Mouse (Mus musculus) frontal cortex, postnatal 10 days (tissue): Measurements from ENCODE around the gene Gm5800.
A peak's percentile ranks its signal among the peaks of the same experiment; 100 is the strongest.
"Not testable (repeated sequence)": the region's sequence is repeated elsewhere in the genome, so short reads cannot be mapped to it uniquely, and the experiment has no call there.

Source experiments
- DNase-seq, 2 experiments: peaks; one replicate each; pipeline ENCODE4 v3.0.0; 2022; ENCODE audit warnings: low spot score in 2 of 2, mixed read lengths in 1 of 2

Gene Gm5800

DNA sequence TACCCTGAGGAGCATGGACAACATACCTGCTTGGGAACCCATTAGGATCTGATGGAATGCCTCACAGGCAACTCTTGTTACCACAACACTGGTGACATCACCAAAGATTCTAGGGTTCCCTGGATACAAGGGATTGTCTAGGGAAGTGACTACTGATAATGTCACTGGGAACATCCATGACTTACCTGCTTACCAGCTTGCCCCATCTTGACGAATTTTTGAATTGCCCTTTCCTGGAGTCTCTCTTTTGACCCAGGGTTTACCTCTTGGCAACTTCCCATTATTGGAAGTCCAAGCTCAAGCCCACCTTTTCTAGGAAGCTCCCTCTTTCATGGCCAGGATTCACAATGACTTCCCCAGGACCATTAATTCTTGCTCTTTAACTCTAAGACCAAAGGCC, at the start of gene Gm5800:
Gene Gm5800, minus strand, starts transcription at position 101 of the 400 bp plus-strand sequence.
- no peak for DNase-seq

DNA sequence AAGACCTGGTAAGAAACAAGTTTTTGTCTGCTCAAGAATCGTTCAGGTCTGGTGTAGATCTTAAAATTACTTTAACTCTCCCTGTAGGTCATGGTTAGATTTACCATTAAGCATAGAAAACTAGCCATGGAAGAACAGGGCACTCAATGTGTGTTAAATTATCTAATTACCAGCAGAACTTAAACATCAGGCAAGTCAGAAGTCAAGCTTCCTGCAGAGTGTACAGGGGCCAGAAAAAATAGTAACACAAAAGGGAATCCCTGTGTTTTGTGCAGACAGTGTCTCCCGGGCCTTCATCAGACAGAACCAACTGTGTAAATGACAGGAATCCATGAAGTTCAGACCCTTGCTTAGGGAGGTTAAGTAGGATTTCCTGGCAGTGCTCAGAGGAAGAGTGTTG, 39.0 kb upstream of the Gm5800 start:
- no peak for DNase-seq

DNA sequence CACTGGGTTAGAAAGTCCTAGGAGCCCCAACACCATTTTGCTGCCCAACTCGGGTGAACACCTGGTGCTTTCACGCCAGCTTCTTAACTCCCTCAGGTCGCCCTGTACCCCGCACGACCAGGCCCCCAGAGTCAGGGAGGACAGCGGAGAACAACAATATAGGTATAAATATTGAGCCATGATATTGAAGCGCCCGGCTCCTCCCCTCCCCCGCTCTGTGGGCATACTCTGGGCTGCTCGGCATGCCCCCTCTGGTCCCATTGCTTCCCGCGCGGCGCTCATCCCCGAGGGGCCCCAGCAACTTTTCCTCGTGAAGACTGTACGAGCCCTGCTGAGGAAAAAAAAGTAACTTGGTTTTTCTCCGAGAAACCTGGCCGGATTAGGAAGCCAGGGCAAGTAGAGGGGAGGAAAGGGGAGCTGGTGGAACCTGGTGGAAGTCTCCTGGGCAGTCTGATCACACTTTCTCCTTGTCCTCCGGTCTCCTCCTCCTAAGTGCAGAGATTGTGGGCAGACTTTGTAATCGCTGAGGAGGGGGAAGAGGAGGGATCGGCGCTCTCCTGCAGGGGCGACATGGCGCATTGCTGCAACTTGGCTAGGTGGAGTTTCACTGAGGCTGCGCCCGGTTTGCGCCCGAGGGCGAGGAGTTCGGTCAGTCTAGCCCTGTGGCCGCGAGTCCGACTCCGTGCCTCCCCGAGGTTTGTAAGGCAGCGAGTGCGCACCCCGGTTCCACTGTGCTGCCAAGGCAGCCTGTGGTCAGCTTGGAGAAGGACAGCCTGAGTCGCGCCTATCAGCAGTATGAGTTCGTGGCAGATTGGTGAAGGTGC, 23.6 kb upstream of the Gm5800 start:
- DNase-seq, result no peak

DNA sequence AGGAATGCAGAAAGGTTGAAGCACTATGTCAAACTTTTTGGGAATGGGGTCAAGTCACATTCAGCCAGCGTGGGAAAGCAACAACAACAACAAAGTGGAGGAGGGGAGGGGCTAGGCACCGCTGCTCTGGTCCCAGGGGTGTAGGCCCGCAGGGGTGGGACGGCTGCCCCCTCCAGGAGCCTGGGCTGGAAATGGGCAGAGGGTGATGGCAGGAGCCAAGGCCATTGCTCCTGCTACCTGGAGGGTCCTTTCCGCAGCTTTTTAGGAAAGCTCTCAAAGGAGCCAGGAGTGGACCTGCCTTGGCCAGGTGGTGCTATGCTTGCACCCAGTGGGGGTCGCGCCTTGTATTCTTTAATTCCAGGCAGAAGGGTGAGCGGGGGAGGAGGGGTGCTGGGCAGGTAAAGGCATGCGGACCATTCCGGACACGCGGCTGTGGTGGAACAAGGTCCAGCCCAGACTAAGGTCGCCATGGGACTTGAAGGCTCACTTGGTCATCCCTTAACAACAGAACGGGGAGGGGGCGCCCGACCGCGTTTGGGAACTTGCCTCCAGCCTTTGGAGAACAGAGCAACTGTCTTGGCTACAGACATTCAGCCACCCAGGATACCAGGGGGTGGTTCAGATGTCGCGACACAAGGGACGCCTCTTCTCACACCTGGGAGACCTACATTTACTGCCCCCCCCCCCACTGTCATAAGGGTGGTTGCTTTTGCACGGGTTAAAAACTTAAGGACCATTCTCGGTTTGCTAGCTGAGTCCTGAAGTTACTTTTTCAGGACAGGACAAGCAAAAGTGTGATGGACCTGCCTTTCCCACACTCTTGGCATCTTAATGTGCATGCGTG, 22.4 kb upstream of the Gm5800 start:
- no peak for DNase-seq

DNA sequence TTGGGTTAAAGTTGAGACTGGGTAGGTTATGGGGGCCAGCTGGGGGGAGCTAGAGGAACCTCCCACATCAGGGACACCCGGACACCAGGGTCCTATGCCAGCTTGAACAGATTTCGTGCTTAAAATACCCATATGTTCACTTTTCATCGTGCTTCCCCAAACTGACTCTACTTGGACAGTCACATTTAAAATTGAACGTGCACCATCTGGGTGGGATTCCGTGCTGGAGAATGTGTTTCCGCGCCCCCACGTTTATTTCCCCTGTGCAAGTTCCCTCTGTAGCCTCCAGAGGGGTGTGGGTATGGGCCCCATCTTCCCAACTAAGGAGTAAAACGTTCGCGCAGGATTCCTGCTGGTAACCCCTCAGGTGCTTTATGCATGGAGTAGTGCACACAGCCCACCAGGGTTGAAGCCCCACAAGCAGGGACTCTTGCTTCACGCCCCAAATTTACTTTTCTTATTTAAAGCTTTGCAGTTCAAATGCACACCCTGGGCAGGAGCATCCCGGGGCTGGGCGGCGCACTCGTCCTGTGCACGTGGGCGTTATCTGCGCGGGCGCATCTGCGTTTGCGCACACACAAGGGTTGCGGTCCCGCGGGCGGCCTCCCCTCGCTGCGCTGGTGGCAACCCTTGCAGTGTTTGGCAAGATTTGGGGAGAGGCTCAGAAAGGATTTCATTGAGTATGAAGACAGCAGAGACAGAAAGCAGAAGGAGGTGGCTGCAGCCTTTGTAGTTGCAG, 21.6 kb upstream of the Gm5800 start:
- peak; percentile 21 to 22 for DNase-seq

DNA sequence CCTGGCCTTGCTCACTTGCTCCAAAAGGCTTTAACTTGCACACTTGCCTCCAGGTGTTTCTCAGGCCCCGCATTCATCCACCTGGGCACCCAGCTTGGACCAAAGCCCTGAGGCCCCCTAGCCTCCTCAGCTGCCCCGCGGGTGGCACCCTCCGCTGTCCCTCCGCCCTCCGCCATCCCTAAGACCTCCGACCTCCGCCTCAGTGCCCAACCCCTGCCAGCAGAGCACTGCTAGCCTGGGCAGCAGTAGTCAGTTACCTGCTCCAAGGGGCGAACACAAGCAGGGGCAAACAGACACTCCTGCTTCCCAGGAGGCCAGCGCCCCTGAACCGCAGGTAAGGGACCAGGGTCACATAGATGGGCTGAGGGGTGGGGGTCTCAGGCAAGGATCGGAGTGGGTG, 21.0 kb upstream of the Gm5800 start:
- DNase-seq, result no peak

DNA sequence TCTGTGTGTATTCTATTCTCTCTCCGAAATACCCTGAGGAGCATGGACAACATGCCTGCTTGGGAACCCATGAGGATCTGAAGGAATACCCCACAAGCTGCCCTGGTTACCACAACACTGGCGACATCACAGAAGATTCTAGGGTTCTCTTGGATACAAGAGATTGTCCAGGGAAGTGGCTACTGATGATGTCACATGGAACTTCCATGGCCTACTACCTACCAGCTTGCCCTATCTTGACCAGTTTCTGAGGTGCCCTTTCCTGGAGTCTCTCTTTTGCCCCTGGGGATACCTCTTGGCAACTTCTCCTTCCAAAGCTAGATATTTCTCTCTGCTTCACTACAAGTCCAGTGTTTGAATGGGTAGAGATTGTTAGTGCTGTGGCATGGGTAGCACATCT, 21.6 kb downstream of the Gm5800 start, which contains the start of gene Gm17079:
Gene Gm17079, minus strand, starts transcription at position 101 of the 400 bp plus-strand sequence.
- not testable (repeated sequence) for DNase-seq

DNA sequence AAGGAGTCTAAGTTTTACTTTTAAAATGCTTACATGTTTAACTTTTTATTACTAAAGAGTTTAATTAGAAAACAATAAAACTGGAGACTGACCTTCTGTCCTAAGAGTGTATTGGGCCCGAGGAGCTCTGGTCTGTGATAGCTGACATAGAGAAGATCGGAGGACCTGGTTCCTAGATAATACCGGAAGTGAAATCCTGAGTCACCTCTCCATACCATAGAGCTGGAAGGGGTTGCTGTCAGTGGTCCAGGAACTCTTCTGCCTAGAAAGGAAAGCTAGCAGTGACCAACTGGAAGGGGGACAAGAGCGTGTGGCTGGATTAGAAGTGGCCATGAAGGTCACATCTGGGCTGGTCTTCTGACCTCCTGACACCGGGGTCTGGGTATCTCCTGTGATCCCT, 39.7 kb downstream of the Gm5800 start:
- DNase-seq, result no peak
